Mouse (Mus musculus): ENCODE measurements around the gene Gc. TPM values are rescaled to one million over a fixed set of nuclear protein-coding genes. Genes with fewer than 3 reads are reported as not detected.

Gene Gc
- polyA plus RNA-seq (2016; fragmentation: Nextera tagmentation; extraction: Ambion mirVana): not detected in 2 replicates

GRCm38 (mm10) chr5:89457554-89458062, at the start of gene Gc:
TSS of gene Gc (minus strand) at chr5:89457898.
- no peaks in the 10 kb centered on the region for H3K9me3 ChIP-seq
- no peak for ATAC-seq (ENCODE audit: insufficient number of reproducible peaks, insufficient read depth, low FRiP score, low TSS enrichment, low read depth)
- no peak within 1 kb of the TSS for H3K4me2 ChIP-seq
- no peaks in the 10 kb centered on the region for H3K27me3 ChIP-seq
- H3K4me3 ChIP-seq (replicated peaks): no peak within 1 kb of the TSS
- H3K4me1 ChIP-seq (replicated peaks): no peaks in the 10 kb centered on the region
- 74% methylated on average over 5 of the region's 5 CpGs for WGBS
- no peaks in the 10 kb centered on the region for H3K36me3 ChIP-seq
- H3K27ac ChIP-seq: no peak within 1 kb of the TSS
- H3K9ac ChIP-seq (replicated peaks): no peak within 1 kb of the TSS

GRCm38 (mm10) chr5:89500182-89500581, 42.5 kb upstream of the Gc start:
- no peaks in the 10 kb centered on the region for H3K27me3 ChIP-seq
- 60% methylated on average over 6 of the region's 6 CpGs for WGBS
- H3K4me1 ChIP-seq (replicated peaks): no peaks in the 10 kb centered on the region
- H3K36me3 ChIP-seq: no peaks in the 10 kb centered on the region
- H3K27ac ChIP-seq: no peak overlapping the region
- no peak overlapping the region for H3K9ac ChIP-seq (replicated peaks)
- ATAC-seq (ENCODE audit: insufficient number of reproducible peaks, insufficient read depth, low FRiP score, low TSS enrichment, low read depth): no peak
- H3K4me2 ChIP-seq: no peak overlapping the region
- H3K4me3 ChIP-seq (replicated peaks): no peak overlapping the region
- H3K9me3 ChIP-seq: no peaks in the 10 kb centered on the region

- Histone ChIP-seq H3K9ac (replicated peaks) (no peak overlapping the region), H3K36me3 (no peaks in the 10 kb centered on the region), H3K27me3 (no peaks in the 10 kb centered on the region), H3K27ac (no peak overlapping the region), H3K9me3 (no peaks in the 10 kb centered on the region), H3K4me1 (replicated peaks) (no peaks in the 10 kb centered on the region), H3K4me3 (replicated peaks) (no peak overlapping the region), H3K4me2 (no peak overlapping the region)
- no peak for ATAC-seq (ENCODE audit: insufficient number of reproducible peaks, insufficient read depth, low FRiP score, low TSS enrichment, low read depth)
- 100% methylated on average over 1 of the region's 1 CpGs for WGBS
These were observed 34.9 kb upstream of the Gc start for GRCm38 (mm10) chr5:89492560-89492959.

GRCm38 (mm10) chr5:89470483-89470882, 12.8 kb upstream of the Gc start:
- Histone ChIP-seq H3K27ac (no peak overlapping the region), H3K27me3 (no peaks in the 10 kb centered on the region), H3K36me3 (no peaks in the 10 kb centered on the region), H3K4me2 (no peak overlapping the region), H3K9ac (replicated peaks) (no peak overlapping the region), H3K4me1 (replicated peaks) (no peaks in the 10 kb centered on the region), H3K4me3 (replicated peaks) (no peak overlapping the region), H3K9me3 (no peaks in the 10 kb centered on the region)
- WGBS: 89% methylated on average over 4 of the region's 4 CpGs
- no peak for ATAC-seq (ENCODE audit: insufficient number of reproducible peaks, insufficient read depth, low FRiP score, low TSS enrichment, low read depth)

- H3K27ac ChIP-seq: no peak overlapping the region
- 85% methylated on average over 2 of the region's 2 CpGs for WGBS
These were observed 10.2 kb upstream of the Gc start for GRCm38 (mm10) chr5:89467886-89468285.

GRCm38 (mm10) chr5:89467045-89467444, 9.3 kb upstream of the Gc start:
- H3K4me1 ChIP-seq (replicated peaks): no peaks in the 10 kb centered on the region
- 85% methylated on average over 1 of the region's 1 CpGs for WGBS

More at GRCm38 (mm10) chr5:89467886-89468285, 10.2 kb upstream of the Gc start:
- H3K36me3 ChIP-seq: no peaks in the 10 kb centered on the region
- no peak overlapping the region for H3K9ac ChIP-seq (replicated peaks)
- H3K4me2 ChIP-seq: no peak overlapping the region
- no peak for ATAC-seq (ENCODE audit: insufficient number of reproducible peaks, insufficient read depth, low FRiP score, low TSS enrichment, low read depth)
- no peaks in the 10 kb centered on the region for H3K27me3 ChIP-seq
- no peaks in the 10 kb centered on the region for H3K9me3 ChIP-seq
- H3K4me3 ChIP-seq (replicated peaks): no peak overlapping the region
- H3K4me1 ChIP-seq (replicated peaks): no peaks in the 10 kb centered on the region

GRCm38 (mm10) chr5:89466275-89466674, 8.6 kb upstream of the Gc start:
- H3K27ac ChIP-seq: no peak overlapping the region
- no peak overlapping the region for H3K9ac ChIP-seq (replicated peaks)
- no peak overlapping the region for H3K4me2 ChIP-seq
- no peaks in the 10 kb centered on the region for H3K4me1 ChIP-seq (replicated peaks)
- no peak overlapping the region for H3K4me3 ChIP-seq (replicated peaks)
- no peaks in the 10 kb centered on the region for H3K27me3 ChIP-seq
- no peak for ATAC-seq (ENCODE audit: insufficient number of reproducible peaks, insufficient read depth, low FRiP score, low TSS enrichment, low read depth)
- H3K9me3 ChIP-seq: no peaks in the 10 kb centered on the region
- no peaks in the 10 kb centered on the region for H3K36me3 ChIP-seq

More at GRCm38 (mm10) chr5:89467045-89467444, 9.3 kb upstream of the Gc start:
- no peak overlapping the region for H3K4me2 ChIP-seq
- H3K9me3 ChIP-seq: no peaks in the 10 kb centered on the region
- H3K36me3 ChIP-seq: no peaks in the 10 kb centered on the region
- no peak for ATAC-seq (ENCODE audit: insufficient number of reproducible peaks, insufficient read depth, low FRiP score, low TSS enrichment, low read depth)
- no peak overlapping the region for H3K9ac ChIP-seq (replicated peaks)
- no peak overlapping the region for H3K4me3 ChIP-seq (replicated peaks)
- no peak overlapping the region for H3K27ac ChIP-seq
- no peaks in the 10 kb centered on the region for H3K27me3 ChIP-seq

- H3K27me3 ChIP-seq: no peaks in the 10 kb centered on the region
- no peak overlapping the region for H3K4me2 ChIP-seq
- no peaks in the 10 kb centered on the region for H3K4me1 ChIP-seq (replicated peaks)
- H3K27ac ChIP-seq: no peak overlapping the region
- H3K9me3 ChIP-seq: no peaks in the 10 kb centered on the region
- no peaks in the 10 kb centered on the region for H3K36me3 ChIP-seq
- no peak overlapping the region for H3K9ac ChIP-seq (replicated peaks)
- no peak overlapping the region for H3K4me3 ChIP-seq (replicated peaks)
- 85% methylated on average over 4 of the region's 4 CpGs for WGBS
- ATAC-seq (ENCODE audit: insufficient number of reproducible peaks, insufficient read depth, low FRiP score, low TSS enrichment, low read depth): no peak
These were observed 4.1 kb upstream of the Gc start for GRCm38 (mm10) chr5:89461817-89462216.

- no peaks in the 10 kb centered on the region for H3K36me3 ChIP-seq
- no peak overlapping the region for H3K9ac ChIP-seq (replicated peaks)
- H3K4me2 ChIP-seq: no peak overlapping the region
- no peaks in the 10 kb centered on the region for H3K4me1 ChIP-seq (replicated peaks)
- H3K4me3 ChIP-seq (replicated peaks): no peak overlapping the region
- H3K27ac ChIP-seq: no peak overlapping the region
- H3K9me3 ChIP-seq: no peaks in the 10 kb centered on the region
- no peak for ATAC-seq (ENCODE audit: insufficient number of reproducible peaks, insufficient read depth, low FRiP score, low TSS enrichment, low read depth)
- H3K27me3 ChIP-seq: no peaks in the 10 kb centered on the region
These were observed 1.9 kb upstream of the Gc start for GRCm38 (mm10) chr5:89459591-89459990.

- Histone ChIP-seq H3K36me3 (no peaks in the 10 kb centered on the region), H3K4me3 (replicated peaks) (no peak overlapping the region), H3K27ac (no peak overlapping the region), H3K27me3 (no peaks in the 10 kb centered on the region), H3K9me3 (no peaks in the 10 kb centered on the region), H3K9ac (replicated peaks) (no peak overlapping the region), H3K4me2 (no peak overlapping the region), H3K4me1 (replicated peaks) (no peaks in the 10 kb centered on the region)
- 79% methylated on average over 2 of the region's 2 CpGs for WGBS
- ATAC-seq (ENCODE audit: insufficient number of reproducible peaks, insufficient read depth, low FRiP score, low TSS enrichment, low read depth): no peak
These were observed 1.3 kb upstream of the Gc start for GRCm38 (mm10) chr5:89458987-89459386.

- 43% methylated on average over 8 of the region's 8 CpGs for WGBS
- Histone ChIP-seq H3K4me1 (replicated peaks) (no peaks in the 10 kb centered on the region), H3K36me3 (no peaks in the 10 kb centered on the region), H3K4me3 (replicated peaks) (no peak overlapping the region), H3K9ac (replicated peaks) (no peak overlapping the region), H3K9me3 (no peaks in the 10 kb centered on the region), H3K4me2 (no peak overlapping the region), H3K27me3 (no peaks in the 10 kb centered on the region), H3K27ac (no peak overlapping the region)
- no peak for ATAC-seq (ENCODE audit: insufficient number of reproducible peaks, insufficient read depth, low FRiP score, low TSS enrichment, low read depth)
These were observed 2.2 kb downstream of the Gc start for GRCm38 (mm10) chr5:89455526-89455925.

GRCm38 (mm10) chr5:89450798-89451197, 6.9 kb downstream of the Gc start:
- ATAC-seq (ENCODE audit: insufficient number of reproducible peaks, insufficient read depth, low FRiP score, low TSS enrichment, low read depth): no peak

More at GRCm38 (mm10) chr5:89450798-89451197, 6.9 kb downstream of the Gc start:
- H3K27ac ChIP-seq: no peak overlapping the region
- H3K36me3 ChIP-seq: no peaks in the 10 kb centered on the region
- no peaks in the 10 kb centered on the region for H3K9me3 ChIP-seq
- no peak overlapping the region for H3K4me3 ChIP-seq (replicated peaks)
- no peaks in the 10 kb centered on the region for H3K27me3 ChIP-seq
- no peaks in the 10 kb centered on the region for H3K4me1 ChIP-seq (replicated peaks)
- H3K4me2 ChIP-seq: no peak overlapping the region
- H3K9ac ChIP-seq (replicated peaks): no peak overlapping the region
